Mouse (Mus musculus) cortical plate, adult 2 months (tissue): ENCODE data around the gene Itgb3.

Experiments used
- CTCF ChIP-seq: fragments of 200-500 bp; IDR thresholded peaks from 2 replicates; pipeline ENCODE4 v1.5.1; 2011; ENCODE audit warnings: mild to moderate bottlenecking, control low read depth, low read length; ENCODE audit not compliant: insufficient read depth; ENCODE audit errors: extremely low read depth
- POLR2A ChIP-seq: fragments of 200-500 bp; IDR thresholded peaks from 2 replicates; pipeline ENCODE4 v1.6.1; 2011; ENCODE audit warnings: mild to moderate bottlenecking, low read length, control low read depth; ENCODE audit not compliant: insufficient read depth; ENCODE audit errors: extremely low read depth

GRCm38 (mm10) chr11:104588513-104588912 is 19.3 kb upstream of the Itgb3 start:
- TF ChIP-seq POLR2A (no peak), CTCF (no peak)
